Mouse (Mus musculus) testis, adult 2 months (tissue): ENCODE data around the gene Tmem120b.

Experiments
- CTCF ChIP-seq: fragments of 200-500 bp; IDR thresholded peaks from 2 replicates; pipeline ENCODE4 v1.5.1; 2012; ENCODE audit warnings: low read depth, mild to moderate bottlenecking, inconsistent platforms, low read length, moderate library complexity; ENCODE audit not compliant: control insufficient read depth, insufficient read depth, insufficient replicate concordance
- POLR2A ChIP-seq: fragments of 200-500 bp; IDR thresholded peaks from 2 replicates; pipeline ENCODE4 v1.6.1; 2012; ENCODE audit warnings: low read depth, mild to moderate bottlenecking, inconsistent platforms, low read length, moderate library complexity; ENCODE audit not compliant: control insufficient read depth

GRCm38 (mm10) chr5:123151707-123152362, 83.6 kb downstream of the Tmem120b start:
- TF ChIP-seq POLR2A (no peak), CTCF (no peak)
